In the genomic region with DNA sequence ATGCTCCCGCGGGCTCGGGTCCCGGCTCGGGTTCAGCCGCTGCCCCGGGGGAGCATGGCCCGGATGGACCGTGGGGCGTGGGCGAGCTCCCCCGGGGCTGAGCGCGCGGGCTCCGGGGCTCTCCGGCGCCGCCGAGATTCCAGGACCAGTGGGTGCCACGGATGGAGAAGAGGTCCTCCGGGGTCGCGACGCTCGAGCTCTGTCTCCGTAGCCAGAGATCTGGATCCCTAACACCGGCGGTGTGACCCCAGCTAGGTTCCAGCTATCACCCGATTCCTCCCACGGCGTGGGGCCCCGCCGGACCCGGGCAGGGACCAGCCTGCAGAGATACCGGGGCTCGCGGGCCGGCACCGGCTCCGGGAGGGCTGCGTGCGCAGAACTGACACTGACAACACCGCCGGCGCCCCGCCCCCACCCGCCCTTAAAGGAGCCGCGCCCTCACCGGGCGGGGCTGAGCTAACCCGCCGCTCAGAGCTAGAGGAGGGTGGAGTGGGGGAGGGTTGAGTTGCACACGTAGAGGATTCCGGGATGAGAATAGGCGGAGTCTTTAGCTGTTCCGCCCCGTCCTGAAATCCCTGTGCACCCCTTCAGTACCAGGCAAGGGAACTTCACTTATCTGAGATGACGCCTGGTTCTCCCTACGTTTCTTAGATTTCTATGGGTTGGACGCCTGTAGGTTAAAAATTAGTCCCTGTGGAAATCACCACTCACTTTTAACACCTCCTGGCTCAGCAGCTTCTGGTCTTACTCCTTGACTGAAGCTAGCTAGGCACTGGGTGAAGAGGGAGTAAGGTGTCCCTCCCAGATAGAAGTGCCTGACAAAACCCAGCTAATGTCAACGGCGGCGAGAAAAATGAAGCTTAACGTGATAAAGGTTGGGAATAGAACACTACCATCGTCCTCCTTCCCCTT, we compare ENCODE assay signal across 8 mouse cellular contexts. TPM values are rescaled to one million over a fixed set of nuclear protein-coding genes. Genes with fewer than 3 reads are reported as not detected.
DNase-seq lines count a peak whose midpoint lies in the region; ATAC-seq lines count a peak whose summit lies in the region.

Gene C2cd2l (minus strand): TSS at position 399 of the 912 bp plus-strand sequence.

- WGBS in hindbrain, embryonic 12.5 days = under 1% methylated on average over 66 of the region's 67 CpGs

- DNase-seq in Muller cell, postnatal 12 days (ENCODE audit: inconsistent ontology term) = peak; percentile 99
- peak; percentile 95 to 97 for DNase-seq in cerebellum, postnatal 10 days
- DNase-seq in frontal cortex, postnatal 10 days (ENCODE audit: low spot score in 2 of 2) = peak; percentile 90 to 94
- DNase-seq in layer of hippocampus, postnatal 14 days (ENCODE audit: low spot score in 2 of 2) = peak; percentile 77 to 96
- peak; percentile 92 for DNase-seq in lung, postnatal 14 days
- DNase-seq in retina, embryonic 14.5 days (ENCODE audit: low spot score) = peak; percentile 97
- peak; percentile 90 for DNase-seq in thymus, postnatal 4 days

- no peaks in the 10 kb centered on the region for H3K9me3 ChIP-seq in hindbrain, embryonic 12.5 days (replicated peaks)

- H3K36me3 ChIP-seq in hindbrain, embryonic 12.5 days = peaks cover 19% of the 10 kb centered on the region

- H3K4me2 ChIP-seq in hindbrain, embryonic 12.5 days (replicated peaks) = peak within 1 kb of the TSS; percentile 95

- peak within 1 kb of the TSS; percentile 80 for H3K27ac ChIP-seq in hindbrain, embryonic 12.5 days

- peak; percentile 98 for ATAC-seq in hindbrain, embryonic 12.5 days (ENCODE audit: low FRiP score)

- H3K9ac ChIP-seq in hindbrain, embryonic 12.5 days = peak within 1 kb of the TSS; percentile 96

- no peaks in the 10 kb centered on the region for H3K27me3 ChIP-seq in hindbrain, embryonic 12.5 days

- H3K4me3 ChIP-seq in hindbrain, embryonic 12.5 days = peak within 1 kb of the TSS; percentile 97

- H3K4me1 ChIP-seq in hindbrain, embryonic 12.5 days = peaks cover 31% of the 10 kb centered on the region

RNA-seq across cellular contexts. Expression of gene C2cd2l, which starts in this region (rescaled TPM):
- polyA plus RNA-seq in hindbrain, embryonic 12.5 days (2016; fragmentation: Nextera tagmentation; extraction: Ambion mirVana) = 20.2 and 22.2 TPM in 2 replicates
- total RNA-seq in layer of hippocampus, postnatal 14 days (2021) = 100 to 1,000 TPM; 128 to 144 TPM

Comparison
In these comparisons a context has a peak if more than half of its experiments do, and no peak if none do; other contexts are left out.
1. Peak in every context shown above with its lines: DNase-seq, ATAC-seq, H3K4me3 ChIP-seq and H3K27ac ChIP-seq.